Mouse (Mus musculus): ENCODE data around the gene Ebp.

DNA sequence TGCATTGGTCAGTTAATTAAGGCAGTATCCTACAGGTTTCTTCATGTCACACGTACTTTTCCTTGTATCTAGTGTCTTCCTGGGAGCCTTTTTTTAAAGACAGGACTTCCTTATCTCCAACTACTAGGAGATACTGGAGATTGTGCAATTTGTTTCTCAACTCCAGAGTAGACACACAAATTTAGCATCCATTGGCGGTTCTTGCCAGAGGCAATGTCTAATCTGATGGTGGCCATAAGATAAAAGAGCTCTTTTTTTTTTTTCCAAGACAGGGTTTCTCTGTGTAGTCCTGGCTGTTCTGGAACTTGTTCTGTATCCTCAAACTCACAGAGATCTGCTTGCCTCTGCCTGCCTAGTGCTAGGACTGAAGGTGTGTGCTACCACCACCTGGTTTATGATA is 16.4 kb upstream of the Ebp start:
- TF ChIP-seq USF1 (IDR thresholded peaks at IDR 0.05; ENCODE audit: low read depth) = no peak
- TF ChIP-seq POLR2A (IDR thresholded peaks at IDR 0.05; ENCODE audit: insufficient read length, low read depth) = no peak
- no peak for TF ChIP-seq POLR2AphosphoS2 (IDR thresholded peaks at IDR 0.05; ENCODE audit: insufficient read length, low read depth)
- no peak for TF ChIP-seq E2F4 (IDR thresholded peaks at IDR 0.05; ENCODE audit: insufficient read depth)
- no peak for TF ChIP-seq MYOD1 (IDR thresholded peaks at IDR 0.05; ENCODE audit: control insufficient read depth in 1 of 3, insufficient read length in 2 of 3, low read depth in 2 of 3)
- no peak for TF ChIP-seq TCF3 (IDR thresholded peaks at IDR 0.05; ENCODE audit: insufficient read length, low read depth)
- TF ChIP-seq TCF12 (IDR thresholded peaks at IDR 0.05; ENCODE audit: insufficient read depth, poor library complexity, severe bottlenecking) = no peak
- TF ChIP-seq CEBPB (IDR thresholded peaks at IDR 0.05; ENCODE audit: insufficient read depth, poor library complexity, severe bottlenecking) = no peak
